9 mouse cellular contexts compared by ENCODE assay signal in the genomic region with DNA sequence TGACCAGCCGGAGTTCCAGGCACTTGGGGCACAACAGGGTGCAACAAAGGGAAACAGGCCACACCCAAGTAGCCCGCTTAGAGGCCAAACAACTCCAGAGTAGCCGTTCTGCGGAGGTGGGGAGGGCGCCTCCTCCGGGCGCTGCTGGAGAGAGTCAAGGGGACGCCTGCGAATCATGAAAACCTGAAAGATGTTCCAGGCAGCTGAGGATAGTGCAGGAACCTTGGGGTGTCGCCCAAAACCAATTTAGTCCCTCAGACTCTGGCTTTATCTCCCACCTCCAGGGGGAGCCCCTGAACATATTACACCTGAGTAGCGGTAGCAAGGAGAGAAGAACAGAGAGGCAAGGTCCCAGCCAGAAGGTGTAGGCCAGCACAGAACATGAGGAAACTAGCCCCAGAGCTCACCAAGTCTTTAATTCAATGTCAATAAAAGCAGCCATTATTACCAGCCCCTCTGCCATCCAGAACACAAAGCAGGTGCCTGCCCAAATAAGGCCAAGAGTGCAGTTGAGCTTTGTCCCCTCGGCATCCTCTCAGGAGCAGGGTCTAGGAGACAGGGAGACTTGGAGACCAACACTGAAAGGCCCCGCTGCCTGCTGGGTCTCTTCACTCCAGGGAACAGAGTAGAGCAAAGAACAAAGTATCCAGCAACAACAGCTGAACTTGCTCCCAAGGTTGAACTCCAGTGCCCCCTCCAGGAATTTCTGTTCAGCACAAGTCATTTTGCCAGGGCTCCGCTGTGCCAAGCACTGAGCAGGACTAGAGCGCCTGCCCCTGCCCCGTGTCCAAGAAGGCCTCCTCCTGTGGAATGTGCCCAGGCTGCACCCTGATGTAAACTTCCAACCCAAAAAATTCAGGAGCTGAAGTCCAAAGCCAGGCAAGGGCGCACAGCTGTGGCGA. TPM values are rescaled to one million over a fixed set of nuclear protein-coding genes. Genes with fewer than 3 reads are reported as not detected.
DNase-seq lines count a peak whose midpoint lies in the region; ATAC-seq lines count a peak whose summit lies in the region.
"Had no signal": no experiment of that assay in that cellular context is flagged by ENCODE, and none has a peak within 500 bp of the region (broad histone marks: within the 10 kb centered on the region; RNA-seq: fewer than 3 reads in every experiment).

No protein-coding gene starts in this region.

- no peak overlapping the region for H3K9ac ChIP-seq in heart, embryonic 12.5 days
- no peak overlapping the region; the same call in 1 of the 2 replicates for H3K9ac ChIP-seq in kidney, embryonic 14.5 days (ENCODE audit: low read depth, low read length)

- H3K27ac ChIP-seq in heart, embryonic 12.5 days (ENCODE audit: poor library complexity, severe bottlenecking), result no peak overlapping the region
- no peak overlapping the region for H3K27ac ChIP-seq in kidney, embryonic 14.5 days (ENCODE audit: low read depth, low read length)

- H3K36me3 ChIP-seq in heart, embryonic 12.5 days, result no peaks in the 10 kb centered on the region
- no peaks in the 10 kb centered on the region for H3K36me3 ChIP-seq in kidney, embryonic 14.5 days (ENCODE audit: control insufficient read depth, insufficient read depth, low read length)

- no peaks in the 10 kb centered on the region for H3K9me3 ChIP-seq in heart, embryonic 12.5 days (replicated peaks)
- no peaks in the 10 kb centered on the region for H3K9me3 ChIP-seq in kidney, embryonic 14.5 days (ENCODE audit: control insufficient read depth, low read length)

- WGBS in heart, embryonic 12.5 days, result 8% methylated on average over 18 of the region's 18 CpGs
- WGBS in kidney, embryonic 14.5 days, result 6% methylated on average over 18 of the region's 18 CpGs

- peak; percentile 24; the same call in 1 of the 2 replicates for ATAC-seq in heart, embryonic 12.5 days (ENCODE audit: insufficient number of reproducible peaks, low FRiP score)
- peak; percentile 10 for ATAC-seq in kidney, embryonic 14.5 days (ENCODE audit: low FRiP score, low TSS enrichment)

- H3K4me3 ChIP-seq in heart, embryonic 12.5 days, result no peak overlapping the region; the same call in 1 of the 2 replicates
- H3K4me3 ChIP-seq in kidney, embryonic 14.5 days (ENCODE audit: low read length), result no peak overlapping the region; the same call in 1 of the 2 replicates

- DNase-seq in 416B (ENCODE audit: low read depth), result peak; percentile 54
- peak; percentile 41 for DNase-seq in MN1 (ENCODE audit: low spot score)
- peak; percentile 77 for DNase-seq in embryo, embryonic 10 days (ENCODE audit: low spot score)
- DNase-seq in lung, adult 18-20 months, result peak; percentile 64 to 73
- peak; percentile 52 for DNase-seq in ovary, postnatal 14 days (ENCODE audit: low spot score)
- DNase-seq in yolk sac, embryonic 10.5 days (ENCODE audit: low spot score), result peak; percentile 35

- peak overlapping the region; percentile 93 for H3K4me2 ChIP-seq in heart, embryonic 12.5 days
- peak overlapping the region; percentile 19; the same call in 1 of the 2 replicates for H3K4me2 ChIP-seq in kidney, embryonic 14.5 days (replicated peaks; ENCODE audit: low read depth, low read length)

- peaks cover 40% of the 10 kb centered on the region for H3K27me3 ChIP-seq in heart, embryonic 12.5 days (replicated peaks)
- peaks cover 2% of the 10 kb centered on the region; the same call in 1 of the 2 replicates for H3K27me3 ChIP-seq in kidney, embryonic 14.5 days (ENCODE audit: control insufficient read depth, insufficient read depth, low read length)

- peaks cover 37% of the 10 kb centered on the region for H3K4me1 ChIP-seq in heart, embryonic 12.5 days (replicated peaks)
- peaks cover 19% of the 10 kb centered on the region; the same call in 1 of the 2 replicates for H3K4me1 ChIP-seq in kidney, embryonic 14.5 days (ENCODE audit: control insufficient read depth, insufficient read depth, low read length)

RNA-seq across cellular contexts. Expression of a gene that starts 0.8 kb away (rescaled TPM):
- 12.4 and 14.1 TPM in 2 replicates for polyA plus RNA-seq in heart, embryonic 12.5 days (2016; fragmentation: Nextera tagmentation; extraction: Ambion mirVana)
- 7.1 and 10.3 TPM in 2 replicates for polyA plus RNA-seq in kidney, embryonic 14.5 days (2014; fragmentation: Nextera tagmentation; extraction: Ambion mirVana)
- polyA plus RNA-seq: erythroblast, embryonic 14.5 days had no signal
